Mouse (Mus musculus) urinary bladder, postnatal 14 days (tissue): ENCODE data around the gene 6430571L13Rik.

Experiments used
- DNase-seq: peaks from one replicate; pipeline ENCODE4 v3.0.0; 2021; ENCODE audit warnings: low spot score

Gene 6430571L13Rik

DNA sequence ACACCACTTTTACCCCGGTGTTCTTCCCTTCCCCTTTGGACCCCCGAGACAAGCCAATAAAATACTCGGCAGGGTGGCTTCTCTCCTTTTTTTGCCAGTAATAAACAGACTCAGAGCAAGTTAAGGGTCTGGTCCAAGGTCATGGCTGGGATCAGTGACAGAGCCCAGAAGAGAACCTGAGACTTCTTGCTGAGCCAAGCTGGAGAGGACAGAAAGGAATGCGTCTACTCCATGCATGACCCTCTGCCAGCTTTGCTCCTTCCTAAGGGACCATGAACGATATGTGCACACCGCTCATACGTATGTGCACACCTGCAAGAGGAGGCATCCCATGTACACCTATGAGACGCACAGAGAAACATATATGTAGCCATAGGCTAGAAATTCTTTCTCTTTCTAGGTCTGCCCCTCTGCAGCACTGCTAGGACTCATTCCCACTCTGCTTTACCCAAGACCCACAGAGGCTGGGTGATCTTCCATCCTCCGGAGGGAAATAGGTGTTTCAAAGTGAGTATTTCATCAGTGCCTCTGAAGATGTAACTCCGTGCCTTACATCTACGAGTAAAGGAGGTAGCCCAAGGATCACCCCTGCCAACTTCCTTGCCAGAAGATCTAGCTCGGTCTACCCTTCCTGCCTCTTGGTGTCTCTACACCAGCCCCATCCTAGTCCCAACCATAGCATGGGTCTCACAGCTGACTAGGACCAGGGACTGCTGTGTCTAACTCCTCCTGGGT lies 676 bp downstream of the 6430571L13Rik start:
- no peak for DNase-seq

DNA sequence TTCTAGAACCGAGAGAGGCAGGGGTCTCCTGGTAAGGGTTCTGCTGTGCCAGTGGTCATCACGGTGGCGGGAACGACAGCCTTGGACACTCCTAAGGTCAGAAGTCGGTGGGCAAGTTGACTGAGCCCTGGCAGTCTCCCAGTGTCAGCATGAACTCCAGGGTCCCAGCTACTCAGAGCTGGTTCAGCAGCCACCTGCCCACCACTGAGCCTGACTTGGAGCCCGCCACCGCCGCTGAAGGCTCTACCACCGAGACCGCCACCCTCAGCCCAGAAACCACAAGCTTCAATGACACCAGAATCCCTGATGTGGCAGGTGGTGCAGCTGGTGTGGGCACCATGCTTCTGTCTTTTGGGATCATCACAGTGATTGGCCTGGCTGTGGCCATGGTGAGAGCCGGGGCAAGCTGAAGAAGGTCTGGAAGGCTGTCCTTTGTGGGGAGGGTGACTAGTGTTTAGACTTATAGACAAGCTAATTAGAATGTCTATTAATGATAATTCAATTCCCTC lies 1.9 kb downstream of the 6430571L13Rik start:
- DNase-seq = no peak

DNA sequence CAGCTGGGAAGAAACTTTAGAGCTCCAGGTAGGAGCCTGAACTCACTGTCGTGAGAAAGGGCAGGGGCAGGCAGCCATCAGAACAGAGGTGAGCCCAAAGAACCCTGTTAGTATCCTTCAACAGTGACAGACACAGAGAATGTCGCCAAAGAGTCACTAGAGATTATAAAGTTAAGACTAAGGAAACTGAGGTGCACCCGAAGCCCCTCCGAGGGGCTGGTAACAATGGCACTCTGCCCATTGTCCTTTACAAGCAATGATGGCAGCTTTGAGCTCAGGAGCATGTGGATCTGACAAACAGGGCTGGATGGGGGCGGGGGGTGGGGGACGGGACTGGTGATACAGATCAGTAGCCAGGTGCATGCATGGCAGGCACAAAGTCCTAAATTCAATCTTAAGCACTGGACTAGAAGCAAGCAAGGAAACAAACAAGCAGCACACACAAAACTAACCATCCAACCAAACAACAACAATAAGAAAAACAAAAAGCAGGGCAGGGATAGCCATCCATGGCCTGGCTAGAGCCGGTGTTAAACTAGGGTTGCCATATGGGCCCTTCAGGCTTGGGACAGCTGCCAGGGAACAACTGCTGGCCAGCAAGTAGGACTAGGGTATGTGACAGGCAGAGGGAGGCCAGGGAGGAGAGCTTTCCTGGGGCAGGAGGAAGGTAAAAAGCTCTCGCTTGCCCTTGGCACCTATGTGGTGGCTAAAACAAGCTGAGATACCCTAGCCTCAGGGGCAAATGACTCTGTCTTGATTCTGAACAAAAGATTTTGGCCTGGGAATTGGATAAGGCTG lies 2.9 kb downstream of the 6430571L13Rik start:
- no peak for DNase-seq

- no peak for DNase-seq
Measured at GRCm38 (mm10) chr9:107344027-107344426, 3.6 kb downstream of the 6430571L13Rik start.

DNA sequence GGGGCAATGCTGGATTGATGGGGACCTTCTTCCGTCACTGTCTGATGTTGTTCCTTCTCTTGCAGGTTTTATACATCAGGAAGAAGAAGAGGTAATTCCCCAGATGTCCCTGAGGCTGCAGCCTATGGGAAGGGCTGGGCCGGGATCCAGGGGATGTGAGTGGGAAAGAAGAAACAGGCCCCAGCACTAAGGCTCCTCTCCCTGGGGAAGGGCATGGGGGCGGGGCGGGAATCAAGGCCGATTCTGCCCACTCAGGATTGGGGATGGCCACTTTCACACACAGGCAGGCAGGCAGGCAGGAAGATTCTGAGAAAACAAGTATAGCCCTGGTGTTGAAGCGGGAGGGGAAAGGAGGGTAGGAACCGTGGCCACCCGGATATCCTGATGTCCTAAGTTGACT lies 5.7 kb downstream of the 6430571L13Rik start:
- DNase-seq = no peak

- DNase-seq = no peak
Measured at GRCm38 (mm10) chr9:107347586-107348183, 7.3 kb downstream of the 6430571L13Rik start.

GRCm38 (mm10) chr9:107349321-107349720 lies 8.9 kb downstream of the 6430571L13Rik start:
- no peak for DNase-seq

DNA sequence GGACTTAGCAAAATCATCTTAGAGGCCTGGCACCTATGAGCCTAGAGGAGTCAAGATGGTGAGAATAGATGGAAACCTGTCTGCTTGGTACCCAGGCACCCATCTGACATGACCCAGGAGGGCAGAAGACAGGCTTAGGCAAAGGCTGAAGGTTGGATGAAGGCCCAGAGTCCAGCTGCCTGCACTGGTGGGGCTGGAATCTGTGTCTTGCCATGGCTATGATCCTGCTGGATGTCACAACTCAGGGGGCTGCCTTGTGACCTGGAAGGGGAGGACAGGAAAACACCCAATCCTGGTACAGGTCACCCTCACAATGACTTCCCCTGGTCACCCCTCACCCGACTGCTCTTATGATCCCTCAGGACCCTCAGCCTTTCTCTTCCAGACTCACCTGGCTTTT lies 14.4 kb downstream of the 6430571L13Rik start:
- no peak for DNase-seq

GRCm38 (mm10) chr9:107355870-107356765 lies 15.7 kb downstream of the 6430571L13Rik start:
- peak; percentile 68 for DNase-seq

GRCm38 (mm10) chr9:107357651-107358050 lies 17.2 kb downstream of the 6430571L13Rik start:
- peak; percentile 75 for DNase-seq

GRCm38 (mm10) chr9:107360989-107361388 lies 20.6 kb downstream of the 6430571L13Rik start:
- no peak for DNase-seq

- DNase-seq = peak; percentile 51
Measured at GRCm38 (mm10) chr9:107366644-107367043, 26.2 kb downstream of the 6430571L13Rik start.

DNA sequence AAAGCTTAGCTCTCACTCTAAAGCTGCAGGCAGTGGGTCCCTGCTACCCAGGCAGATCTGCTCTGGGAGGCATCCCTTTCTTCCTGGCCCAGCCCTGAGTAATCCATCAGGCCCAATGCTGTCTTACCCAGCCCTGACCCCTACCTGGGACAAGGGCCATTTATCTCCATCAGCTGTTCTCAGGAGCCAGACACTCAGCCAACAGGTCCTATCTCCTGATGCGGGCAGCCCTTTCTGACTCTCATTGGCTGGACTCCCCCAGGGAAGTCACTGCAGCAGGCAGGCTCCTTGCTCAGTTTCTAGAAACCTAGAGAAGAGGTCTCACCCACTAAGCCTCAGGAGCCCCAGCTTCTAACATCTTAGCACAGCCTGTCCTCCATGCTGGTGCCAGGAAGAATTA lies 27.9 kb downstream of the 6430571L13Rik start:
- no peak for DNase-seq

- DNase-seq = no peak
Measured at GRCm38 (mm10) chr9:107369270-107370105, 29.1 kb downstream of the 6430571L13Rik start.

DNA sequence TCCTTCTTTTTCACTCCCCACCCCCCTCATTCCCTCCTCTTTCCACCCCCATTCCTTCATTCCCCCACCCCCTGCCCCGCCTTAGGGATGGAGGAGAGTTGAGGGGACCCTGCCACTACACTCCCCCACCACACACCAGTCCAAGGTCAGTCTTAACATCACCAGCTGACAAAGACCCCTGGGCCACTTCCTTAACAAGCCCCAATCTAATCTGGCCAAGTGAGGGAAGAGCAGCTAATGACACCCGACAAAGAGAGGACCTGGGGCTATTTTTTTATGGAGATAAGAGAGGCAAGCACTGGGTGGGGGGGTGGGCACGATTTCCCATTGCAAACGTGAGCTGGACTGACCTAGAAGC lies 29.7 kb downstream of the 6430571L13Rik start:
- DNase-seq = no peak

DNA sequence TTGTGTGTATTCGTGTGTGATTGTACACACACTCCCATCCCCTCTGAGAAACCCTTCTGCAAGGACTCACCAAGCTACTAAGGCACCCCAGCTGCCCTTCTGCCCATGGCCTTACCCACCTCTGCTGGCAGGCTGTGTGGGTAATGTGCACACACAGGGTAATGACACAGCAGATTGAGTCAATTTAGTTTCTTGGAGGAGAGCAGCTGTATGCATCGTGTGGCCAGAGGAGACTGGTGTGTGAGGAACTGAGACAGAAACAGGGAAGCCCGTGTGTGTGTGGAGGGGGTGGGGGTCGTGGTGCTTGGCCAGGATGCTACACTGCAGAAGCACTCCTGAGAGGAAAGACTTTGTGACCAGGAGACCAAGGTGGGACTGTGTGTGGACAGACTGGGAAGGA lies 32.0 kb downstream of the 6430571L13Rik start:
- DNase-seq = no peak

DNA sequence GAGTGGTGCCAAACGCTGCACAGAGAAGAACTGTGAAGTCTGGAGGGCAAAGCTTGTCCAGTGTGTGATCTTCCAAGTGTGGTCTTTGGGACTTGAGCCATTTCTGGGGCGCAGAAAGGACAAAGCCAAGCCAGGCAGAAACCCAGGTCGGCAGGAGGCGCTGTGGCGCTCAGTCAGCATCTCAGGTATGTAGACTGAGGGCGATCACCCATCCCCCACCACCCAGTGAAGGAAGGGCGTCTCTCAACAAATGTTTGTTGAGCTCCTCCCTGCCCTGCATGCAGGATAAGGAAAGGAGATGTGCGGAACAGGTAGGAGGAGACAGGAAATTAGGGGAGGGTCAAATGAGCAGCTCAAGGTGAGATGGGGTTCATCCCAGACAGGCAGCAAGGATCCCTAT lies 34.2 kb downstream of the 6430571L13Rik start:
- peak; percentile 50 for DNase-seq

- no peak for DNase-seq
Measured at GRCm38 (mm10) chr9:107375451-107375850, 35.0 kb downstream of the 6430571L13Rik start.

DNA sequence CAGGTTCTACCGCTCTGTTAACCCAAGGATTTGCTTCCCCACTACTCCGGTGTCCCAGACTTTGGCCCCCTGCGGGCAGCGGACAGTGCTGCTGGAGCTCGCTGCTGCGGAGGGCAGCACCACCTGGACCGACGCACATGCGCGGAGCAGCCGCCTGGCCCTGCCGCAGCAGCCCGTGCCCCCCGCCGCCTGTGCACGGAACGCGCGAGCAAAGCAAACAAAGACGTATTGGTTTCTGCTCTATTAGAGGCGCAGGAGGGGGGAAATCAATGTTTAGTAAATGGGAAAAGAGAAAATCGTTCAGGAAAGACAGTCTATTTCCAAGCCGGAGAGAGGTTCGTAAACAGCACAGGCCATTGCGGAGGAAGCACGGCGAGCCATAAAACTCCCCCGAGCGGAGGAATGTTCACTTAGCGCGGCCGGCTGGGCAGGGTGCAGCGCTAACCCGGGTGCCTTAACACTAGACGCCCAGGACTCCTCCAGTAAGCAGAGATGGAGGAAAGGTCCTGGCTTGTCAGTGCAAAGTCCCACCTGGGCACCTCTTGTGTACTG lies 37.6 kb downstream of the 6430571L13Rik start:
- DNase-seq = no peak

GRCm38 (mm10) chr9:107381723-107382122 lies 41.3 kb downstream of the 6430571L13Rik start:
- peak; percentile 32 for DNase-seq

GRCm38 (mm10) chr9:107384396-107384795 lies 44.0 kb downstream of the 6430571L13Rik start:
- DNase-seq = no peak
